Mouse (Mus musculus) lung, postnatal 10 days (tissue): ENCODE measurements around the gene Tma7.

Experiments used
- DNase-seq: peaks from one replicate; pipeline ENCODE4 v3.0.0; 2021

Gene Tma7

GRCm38 (mm10) chr9:109101933-109102445 is 19.6 kb upstream of the Tma7 start:
- no peak for DNase-seq

- no peak for DNase-seq
These were observed 18.0 kb upstream of the Tma7 start for GRCm38 (mm10) chr9:109100307-109100928.

- peak; percentile 87 for DNase-seq
These were observed 16.6 kb upstream of the Tma7 start for GRCm38 (mm10) chr9:109098969-109099368.

- peak; percentile 17 for DNase-seq
These were observed 16.0 kb upstream of the Tma7 start for GRCm38 (mm10) chr9:109098366-109098765.

- peak; percentile 55 for DNase-seq
These were observed 15.4 kb upstream of the Tma7 start for GRCm38 (mm10) chr9:109097831-109098230.

- peak; percentile 56 for DNase-seq
These were observed 14.9 kb upstream of the Tma7 start for GRCm38 (mm10) chr9:109097291-109097690.

GRCm38 (mm10) chr9:109096856-109097255 is 14.5 kb upstream of the Tma7 start:
- DNase-seq = peak; percentile 25

GRCm38 (mm10) chr9:109096251-109096661 is 13.9 kb upstream of the Tma7 start:
- peak; percentile 51 for DNase-seq

GRCm38 (mm10) chr9:109095137-109095982 is 13.0 kb upstream of the Tma7 start, which contains the start of gene Plxnb1:
Plxnb1 (plus strand) TSS chr9:109095389.
- DNase-seq = peak; percentile 86

- DNase-seq = peak; percentile 74
These were observed 12.3 kb upstream of the Tma7 start for GRCm38 (mm10) chr9:109094553-109095136.

- DNase-seq = peak; percentile 77
These were observed 11.6 kb upstream of the Tma7 start for GRCm38 (mm10) chr9:109093786-109094552.

GRCm38 (mm10) chr9:109092799-109093198 is 10.4 kb upstream of the Tma7 start:
- peak; percentile 33 for DNase-seq

- DNase-seq = no peak
These were observed 9.4 kb upstream of the Tma7 start for GRCm38 (mm10) chr9:109091802-109092201.

GRCm38 (mm10) chr9:109090446-109090845 is 8.1 kb upstream of the Tma7 start:
- DNase-seq = peak; percentile 49

- DNase-seq = peak; percentile 78
These were observed 5.6 kb upstream of the Tma7 start for GRCm38 (mm10) chr9:109087987-109088386.

- no peak for DNase-seq
These were observed 2.5 kb upstream of the Tma7 start for GRCm38 (mm10) chr9:109084922-109085321.

- no peak for DNase-seq
These were observed 651 bp downstream of the Tma7 start for GRCm38 (mm10) chr9:109081749-109082123.

- no peak for DNase-seq
These were observed 1.9 kb downstream of the Tma7 start for GRCm38 (mm10) chr9:109080516-109080915.

- peak; percentile 94 for DNase-seq
These were observed 8.5 kb downstream of the Tma7 start, which contains the start of gene Atrip for GRCm38 (mm10) chr9:109073661-109074573. Atrip (minus strand) TSS chr9:109074124.

- no peak for DNase-seq
These were observed 14.2 kb downstream of the Tma7 start for GRCm38 (mm10) chr9:109068095-109068735.

GRCm38 (mm10) chr9:109060898-109061295 is 21.5 kb downstream of the Tma7 start:
- DNase-seq = no peak
